Mouse (Mus musculus): ENCODE results near the gene Tmem30a.
A peak's percentile ranks its signal among the peaks of the same experiment; 100 is the strongest.

Gene Tmem30a

DNA sequence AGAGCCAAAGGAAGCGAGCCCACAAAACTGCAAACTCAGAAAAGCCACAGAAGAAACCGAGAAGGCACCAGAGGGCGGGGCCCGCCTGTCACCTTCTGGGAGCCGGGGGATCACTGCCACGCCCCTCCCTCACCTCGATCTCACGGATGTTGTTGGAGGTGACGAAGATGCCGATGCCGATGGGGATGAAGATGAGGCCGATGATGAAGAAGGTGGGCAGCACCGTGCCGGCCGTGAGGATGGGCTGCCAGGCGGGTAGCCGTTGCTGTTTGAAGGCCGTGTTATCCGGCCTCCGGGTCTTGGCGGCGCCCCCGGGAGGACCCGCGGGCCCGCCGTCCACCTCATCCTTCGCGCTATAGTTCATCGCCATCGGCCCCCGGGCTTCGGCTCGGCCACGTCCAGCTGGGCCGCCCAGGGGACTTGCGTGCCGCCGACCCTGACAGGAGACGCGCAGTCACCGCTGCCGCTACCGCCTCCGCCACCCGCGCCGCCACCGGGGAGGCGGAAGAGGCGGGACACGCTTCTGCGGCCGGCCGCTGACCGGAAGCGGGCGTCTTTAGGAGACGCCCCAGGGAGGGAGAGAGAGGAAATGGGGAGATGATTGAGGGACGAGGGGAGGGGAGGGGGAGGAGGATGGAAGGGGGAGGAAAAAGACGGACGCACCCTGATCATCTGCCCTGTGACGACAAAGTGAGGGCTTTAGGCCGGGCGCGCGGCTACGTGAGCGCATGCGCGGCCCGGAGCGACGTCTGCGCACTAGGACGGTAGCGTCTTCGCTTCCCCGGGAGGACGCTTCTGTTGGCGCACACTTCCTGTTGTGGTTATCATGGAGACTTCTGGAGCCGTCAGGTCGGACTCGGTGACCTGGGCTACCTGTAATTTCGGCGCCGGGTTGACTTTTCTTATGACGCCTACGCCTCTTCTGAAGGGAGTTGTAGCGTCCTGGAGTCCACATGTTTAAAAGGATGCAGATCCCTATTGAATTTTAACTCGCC, at the start of gene Tmem30a:
TSS of gene Tmem30a (minus strand) at position 667 of the 995 bp plus-strand sequence.
- peak; percentile 95 to 99 for DNase-seq

DNA sequence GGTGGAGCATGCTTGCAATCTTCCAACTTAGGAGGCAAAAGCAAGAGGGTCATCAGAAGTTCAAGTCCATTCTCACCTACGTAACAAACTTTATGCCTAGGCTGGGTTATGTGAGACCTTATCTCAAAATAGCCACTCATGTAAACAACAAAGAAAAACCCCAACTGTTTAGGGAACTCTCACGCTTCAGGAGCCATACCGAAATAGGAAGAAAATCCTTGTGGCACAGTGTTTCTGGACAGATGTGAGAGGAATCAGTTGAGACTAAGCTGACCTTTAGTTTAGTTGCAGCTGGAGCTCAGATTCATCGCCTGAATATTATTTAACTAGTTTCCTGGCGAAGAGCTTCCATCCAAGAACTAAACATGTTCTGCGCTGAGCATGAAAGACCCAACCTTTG, 49.3 kb upstream of the Tmem30a start:
- no peak for DNase-seq

DNA sequence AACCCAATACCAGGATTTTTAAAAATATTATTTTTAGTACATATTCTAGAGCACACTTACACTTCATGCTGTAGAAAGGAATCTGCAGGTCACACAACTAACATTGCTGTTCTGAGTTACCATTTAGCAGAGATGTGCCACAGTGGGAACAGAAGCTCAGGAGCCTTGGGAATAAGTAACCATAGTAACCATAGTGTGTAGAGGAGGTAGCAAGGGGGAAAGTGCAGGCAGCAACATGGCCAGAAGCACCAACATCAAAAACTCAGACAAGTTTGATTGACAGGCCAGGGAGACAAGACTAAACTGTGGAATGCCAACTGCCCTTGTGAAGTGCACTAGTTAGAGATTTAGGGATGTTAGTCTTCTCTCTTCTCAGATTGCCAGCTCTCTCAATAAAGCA, 48.7 kb upstream of the Tmem30a start:
- DNase-seq, result no peak

DNA sequence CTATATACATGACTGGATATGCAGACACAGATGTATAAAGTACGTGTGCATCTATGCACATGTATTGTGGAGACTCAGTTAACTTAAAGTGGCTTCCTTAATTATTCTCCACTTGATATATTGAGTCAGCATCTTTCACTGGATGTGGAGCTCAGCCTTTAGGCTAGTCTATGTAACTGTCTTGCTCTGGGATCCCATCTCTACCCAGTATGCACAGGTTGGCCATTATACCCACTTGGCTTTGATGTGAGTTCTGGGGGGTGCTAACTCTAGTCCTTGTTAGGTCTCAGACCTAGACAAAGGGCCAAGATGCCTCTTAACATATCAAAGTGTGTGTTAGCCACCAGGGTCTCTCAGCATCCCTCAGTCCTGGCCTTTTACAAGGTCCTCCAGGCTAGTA, 38.0 kb upstream of the Tmem30a start:
- DNase-seq, result no peak

DNA sequence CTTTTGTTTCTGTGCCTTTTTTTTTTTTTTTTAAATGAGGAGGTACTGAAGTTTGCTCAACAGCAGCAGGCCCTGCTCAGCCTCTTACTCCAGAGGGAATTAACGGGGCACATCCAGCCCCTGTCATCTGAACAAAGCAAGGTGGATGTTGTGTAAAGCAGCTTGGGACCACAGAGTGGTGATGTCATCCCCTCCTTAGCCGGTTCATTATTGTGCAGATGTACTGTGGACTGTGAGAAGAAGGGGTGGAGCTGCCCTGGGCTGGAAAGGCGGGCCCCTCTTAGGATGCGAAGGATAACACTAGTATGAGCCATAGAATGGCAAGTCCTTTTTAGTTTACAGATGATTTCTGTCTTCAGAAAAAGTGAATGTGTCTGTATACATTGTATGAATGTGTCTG, 37.6 kb upstream of the Tmem30a start:
- DNase-seq, result no peak

DNA sequence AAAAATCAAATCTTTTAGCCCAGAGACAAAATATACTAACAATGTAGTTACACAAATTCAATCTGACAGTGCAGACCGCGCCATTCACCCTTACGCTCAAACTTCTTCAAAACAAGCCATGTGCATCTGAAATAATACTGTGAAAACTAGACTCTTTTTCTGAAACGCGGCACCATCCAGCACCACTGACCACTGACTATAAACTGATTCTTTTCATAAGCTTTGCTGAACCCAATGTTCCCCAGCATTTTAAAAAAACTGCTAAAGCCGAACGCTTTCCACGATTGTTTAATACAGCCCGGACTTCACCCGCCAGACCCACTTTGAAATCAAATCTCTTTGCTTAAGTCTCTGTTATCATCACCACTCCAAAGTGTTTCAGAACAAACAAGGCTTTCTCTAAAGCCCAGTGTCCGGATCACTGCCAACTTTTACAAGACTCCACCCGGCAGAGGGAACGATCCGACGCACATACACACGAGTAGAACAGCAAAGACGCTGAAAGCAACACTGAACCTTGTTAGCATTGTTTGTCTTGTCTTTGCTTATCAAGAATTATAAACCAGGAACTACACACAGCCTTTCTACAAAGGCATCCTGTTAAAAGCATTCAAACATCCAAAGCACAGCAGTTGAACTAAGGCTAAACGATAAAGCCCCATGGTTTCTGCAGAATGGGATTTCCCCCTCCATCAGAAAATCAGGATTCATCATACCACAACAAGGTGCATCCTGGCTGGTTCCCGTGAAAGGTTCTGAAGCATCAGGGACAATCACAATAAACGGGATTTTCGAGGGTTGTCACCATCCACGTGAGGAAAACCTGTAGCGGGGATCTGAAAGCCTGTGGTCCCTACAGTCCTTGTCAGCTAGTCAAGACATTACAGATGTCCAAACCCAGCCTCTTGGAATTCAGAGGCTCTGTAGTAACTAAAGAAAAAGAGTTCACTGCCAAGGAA, 36.8 kb upstream of the Tmem30a start:
- DNase-seq, result peak; percentile 41 to 44

DNA sequence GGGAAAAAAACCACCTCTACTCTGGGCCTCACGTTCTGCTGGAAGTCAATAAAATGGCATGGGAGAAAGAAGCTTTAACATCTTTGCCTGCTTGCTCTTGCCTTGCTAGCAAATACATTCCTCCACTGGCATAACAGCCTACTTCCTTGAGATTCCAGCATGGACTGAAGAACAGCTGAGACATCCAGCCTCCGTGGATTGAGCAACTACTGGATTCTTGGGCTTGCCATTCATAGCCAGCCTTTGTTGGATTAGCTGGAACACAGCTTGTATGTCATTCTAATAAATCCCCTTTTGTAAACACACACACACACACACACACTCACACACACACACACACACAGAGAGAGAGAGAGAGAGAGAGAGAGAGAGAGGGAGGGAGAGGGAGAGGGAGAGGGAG, 33.8 kb upstream of the Tmem30a start:
- DNase-seq, result no peak

DNA sequence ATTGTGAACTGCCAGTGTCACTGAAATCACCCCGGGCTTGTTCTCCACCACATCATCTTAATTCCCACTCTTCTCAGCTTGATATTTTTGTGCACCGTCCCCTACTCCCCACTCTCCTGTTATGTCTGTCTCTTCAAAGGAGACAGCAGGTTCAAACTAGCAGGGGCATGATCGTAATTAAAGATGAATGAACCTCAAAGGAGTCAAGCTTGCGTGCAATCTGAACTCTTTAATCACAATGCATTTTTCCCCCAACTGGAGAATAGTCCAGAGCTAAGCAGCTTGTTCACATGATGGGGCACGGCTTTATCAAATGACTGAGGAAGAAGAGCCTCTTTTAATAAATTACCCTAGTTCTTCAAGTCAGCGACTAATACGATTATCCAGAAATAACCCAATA, 32.2 kb upstream of the Tmem30a start:
- DNase-seq, result no peak

DNA sequence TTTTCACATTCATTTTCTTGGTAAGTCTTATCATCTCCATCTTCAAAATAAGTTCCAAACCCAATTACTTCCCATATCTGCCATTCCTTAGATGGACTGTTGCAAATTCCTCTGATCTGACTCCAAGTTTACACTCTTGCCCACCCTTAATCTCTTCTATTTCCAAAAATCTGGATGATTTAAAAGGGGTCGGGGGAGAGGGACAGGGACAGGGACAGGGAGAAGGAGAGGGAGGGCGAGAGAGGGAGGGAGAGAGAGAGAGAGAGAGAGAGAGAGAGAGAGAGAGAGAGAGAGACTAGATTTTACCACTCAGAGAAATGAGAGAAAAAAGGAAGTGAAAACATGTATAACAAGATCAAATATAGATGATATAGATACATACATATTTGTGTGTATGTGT, 30.5 kb upstream of the Tmem30a start:
- DNase-seq, result no peak

DNA sequence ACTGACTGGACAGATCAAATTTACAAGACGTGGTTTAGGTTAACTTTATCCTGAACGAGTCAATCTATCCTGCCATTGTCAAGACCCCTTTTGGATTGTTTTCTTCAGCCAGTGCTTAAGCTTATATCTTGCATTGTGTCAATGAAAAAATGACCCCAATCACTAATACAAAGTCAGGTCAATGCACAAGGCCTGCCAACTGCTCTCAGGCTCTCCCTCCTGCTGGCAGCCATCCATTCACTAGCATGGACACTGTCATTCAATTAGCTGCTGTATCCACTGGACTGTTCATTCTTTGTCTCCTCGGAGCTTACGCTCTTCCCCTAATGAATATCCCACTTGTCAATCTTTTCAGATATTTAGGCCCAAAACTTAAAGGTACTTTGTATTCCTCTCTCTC, 30.1 kb upstream of the Tmem30a start:
- no peak for DNase-seq

DNA sequence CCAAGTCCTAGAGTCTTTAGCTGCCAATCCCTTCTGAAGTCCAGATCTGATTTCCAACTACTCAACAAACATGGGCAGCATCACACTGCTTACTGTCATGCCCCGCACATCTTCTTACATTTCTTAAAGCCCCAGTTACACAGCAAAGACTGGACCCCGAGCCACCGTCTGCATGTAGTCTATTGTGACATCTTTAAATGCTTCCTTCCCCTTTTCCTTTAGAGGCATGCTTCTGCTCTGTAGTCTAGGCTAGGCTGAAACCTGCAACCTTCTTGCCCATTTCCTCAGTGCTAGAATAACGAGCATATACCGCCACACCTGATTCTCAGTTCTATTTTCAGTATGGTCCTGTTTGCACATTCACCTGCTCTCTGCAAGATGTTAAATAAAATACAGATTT, 23.2 kb upstream of the Tmem30a start:
- DNase-seq, result no peak

DNA sequence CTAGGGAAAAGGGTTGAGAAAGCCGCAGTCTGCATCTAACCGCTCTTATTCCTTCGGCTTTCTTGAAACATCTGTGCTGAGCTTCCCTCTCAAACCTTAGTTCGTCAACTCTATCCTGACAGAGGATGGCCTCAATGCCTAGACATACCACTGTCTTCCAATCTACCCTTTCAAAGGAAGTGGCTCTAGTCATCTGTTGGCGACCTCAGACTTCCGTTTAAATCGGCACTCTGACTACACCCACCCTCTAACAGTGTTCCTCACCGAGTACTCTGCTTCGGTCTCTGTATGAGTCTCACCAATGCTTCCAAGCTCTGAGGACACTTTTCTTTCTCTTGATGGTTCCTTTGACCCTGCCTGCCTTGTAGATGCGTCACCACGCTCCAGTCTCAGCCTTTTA, 22.7 kb upstream of the Tmem30a start:
- DNase-seq, result no peak

DNA sequence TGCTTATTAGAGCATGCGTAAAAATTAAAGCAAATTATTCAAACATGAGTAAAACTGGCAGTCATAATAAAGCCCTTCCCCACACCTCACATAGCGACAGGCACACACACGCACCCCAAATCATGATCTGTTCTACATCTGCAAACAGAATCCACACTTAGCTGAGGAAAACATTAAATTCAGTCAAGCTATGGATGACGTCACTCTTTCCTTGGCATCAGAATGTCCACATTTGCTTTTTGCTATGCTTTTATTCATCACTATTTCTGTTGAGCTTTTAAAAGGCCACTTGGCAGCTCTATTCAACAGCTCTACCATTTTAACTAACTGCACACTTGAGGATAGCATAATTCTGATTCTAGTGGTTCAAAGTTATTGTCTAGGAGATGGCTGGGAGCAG, 21.3 kb upstream of the Tmem30a start:
- no peak for DNase-seq

DNA sequence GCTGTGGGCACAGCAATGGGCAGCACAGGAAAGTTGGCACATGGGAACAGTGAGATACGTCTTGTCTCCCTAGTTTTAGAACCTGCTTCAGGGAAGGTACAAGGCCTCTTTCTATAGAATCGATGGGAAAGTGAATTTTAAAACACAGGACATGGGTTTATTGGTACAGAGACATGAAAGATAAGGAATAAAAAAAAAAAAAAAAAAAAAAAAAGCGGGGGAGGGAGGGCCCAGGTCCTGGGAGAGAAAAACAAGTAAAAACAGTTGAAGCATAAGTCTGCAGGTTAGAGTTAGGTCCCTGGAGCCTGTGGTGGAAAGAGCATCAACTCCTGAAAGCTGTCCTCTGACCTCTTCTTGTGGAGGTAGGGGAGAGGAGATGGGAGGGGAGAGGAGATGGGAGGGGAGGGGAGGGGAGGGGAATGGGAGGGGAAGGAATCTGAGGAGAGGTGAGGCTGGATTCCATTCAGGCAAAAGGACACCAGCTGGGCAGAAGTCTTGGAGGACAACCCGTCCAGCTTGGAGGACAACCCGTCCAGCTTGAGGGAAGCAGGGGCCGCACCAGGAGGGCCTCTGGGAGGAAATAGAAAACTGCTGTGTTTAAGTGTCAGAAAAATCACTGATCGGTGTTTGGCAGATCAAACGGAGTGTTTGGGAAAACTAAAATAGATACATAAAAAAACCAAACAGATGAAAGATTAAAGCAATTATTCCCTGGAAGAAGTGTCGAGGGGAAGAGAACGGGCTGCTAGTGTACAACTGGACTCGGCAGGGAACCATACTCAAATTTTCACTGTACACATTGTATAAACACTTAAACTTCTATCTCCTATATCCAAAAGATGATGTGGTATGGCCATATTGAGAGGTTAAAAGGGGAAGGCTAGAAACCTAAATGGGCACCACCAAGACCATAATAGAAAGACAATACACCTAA, 17.9 kb upstream of the Tmem30a start:
- DNase-seq, result no peak

DNA sequence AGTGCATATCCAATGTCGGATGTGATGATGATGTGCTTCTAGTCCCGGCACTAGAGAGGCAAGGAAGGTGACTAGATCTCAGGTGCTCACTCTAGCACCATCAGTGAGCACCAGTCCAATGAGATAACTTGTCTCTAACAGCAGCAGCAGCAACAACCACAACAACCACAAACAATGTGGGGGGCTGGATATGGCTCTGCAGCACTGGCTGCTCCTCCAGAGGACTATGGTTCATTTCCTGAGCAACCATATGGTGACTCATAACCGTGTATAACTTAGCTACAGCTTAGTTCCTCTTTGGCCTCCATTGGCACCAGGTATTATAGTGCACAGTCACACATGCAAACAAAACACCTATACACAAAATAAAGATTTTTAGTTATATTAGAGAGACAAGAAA, 17.2 kb upstream of the Tmem30a start:
- DNase-seq, result no peak

DNA sequence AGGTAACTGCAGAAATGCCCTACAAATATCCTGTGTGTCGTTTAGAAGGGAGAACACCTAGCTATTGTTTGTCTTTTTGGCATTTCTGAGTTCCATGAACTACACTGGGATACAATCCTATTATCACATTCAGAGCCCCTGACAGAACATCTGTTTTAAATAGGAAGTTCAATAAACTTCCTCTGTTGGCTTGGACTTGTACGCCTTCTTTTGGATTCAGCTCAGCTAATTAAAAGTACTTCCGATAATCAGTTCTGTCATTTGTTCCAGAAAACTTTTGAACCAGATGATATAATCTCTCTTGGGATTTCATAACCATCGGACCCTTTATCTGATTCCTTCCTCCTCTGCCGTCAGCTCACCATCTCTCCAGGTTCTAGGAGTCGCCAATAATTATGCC, 16.1 kb upstream of the Tmem30a start:
- no peak for DNase-seq

DNA sequence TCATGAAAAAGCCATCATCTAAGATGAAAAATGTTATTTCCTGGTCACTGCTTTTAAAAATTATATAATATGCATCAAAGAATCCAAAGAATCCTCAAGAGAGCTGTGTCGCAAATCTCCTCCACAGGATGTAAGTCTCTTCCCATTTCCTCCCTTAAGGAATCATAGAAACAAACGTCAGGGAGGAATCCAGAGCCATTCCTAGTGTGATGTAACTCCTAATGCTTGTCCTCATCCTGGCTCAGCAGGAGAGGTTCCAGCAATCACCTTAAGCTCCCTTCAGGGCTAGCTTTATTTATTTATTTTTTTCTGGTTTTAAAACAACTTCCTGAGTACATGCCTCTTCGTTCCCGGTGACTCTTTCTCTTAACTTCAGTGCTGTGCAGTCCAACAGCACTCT, 13.9 kb upstream of the Tmem30a start:
- no peak for DNase-seq

DNA sequence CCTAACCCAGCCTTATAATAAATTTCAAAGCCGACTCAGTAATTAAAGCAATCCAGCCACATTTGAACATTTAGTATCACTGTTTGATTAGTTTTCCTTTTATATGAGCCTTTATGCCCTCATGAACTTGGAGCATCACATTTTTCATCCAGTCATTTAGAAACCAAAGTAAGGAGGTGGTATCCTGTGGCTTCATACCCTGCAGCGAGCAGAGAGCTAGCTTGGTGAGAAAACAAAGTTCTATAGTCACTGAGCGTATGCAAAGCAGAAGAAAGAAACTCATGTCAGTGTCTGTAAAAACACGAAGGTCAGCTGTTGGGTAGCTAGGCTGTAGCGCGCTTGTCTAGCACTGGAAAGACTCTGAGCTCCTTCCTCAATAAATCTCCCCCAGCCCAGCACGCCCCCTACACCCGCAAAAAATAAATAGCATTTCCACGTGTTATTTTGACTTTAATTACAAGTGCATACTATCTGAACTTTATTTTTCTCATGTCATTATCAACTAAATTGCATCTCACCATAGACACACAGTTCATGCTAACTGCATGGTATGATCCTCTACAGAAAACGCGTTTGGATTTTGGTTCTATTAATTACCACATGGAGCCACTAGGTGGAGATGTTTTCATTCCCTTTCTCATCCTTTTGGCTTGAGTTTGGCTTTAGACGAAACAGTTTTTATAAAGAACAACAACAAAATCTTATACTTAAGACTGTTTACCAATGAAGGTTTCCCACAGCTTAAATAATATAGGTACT, 13.2 kb upstream of the Tmem30a start:
- DNase-seq, result no peak

DNA sequence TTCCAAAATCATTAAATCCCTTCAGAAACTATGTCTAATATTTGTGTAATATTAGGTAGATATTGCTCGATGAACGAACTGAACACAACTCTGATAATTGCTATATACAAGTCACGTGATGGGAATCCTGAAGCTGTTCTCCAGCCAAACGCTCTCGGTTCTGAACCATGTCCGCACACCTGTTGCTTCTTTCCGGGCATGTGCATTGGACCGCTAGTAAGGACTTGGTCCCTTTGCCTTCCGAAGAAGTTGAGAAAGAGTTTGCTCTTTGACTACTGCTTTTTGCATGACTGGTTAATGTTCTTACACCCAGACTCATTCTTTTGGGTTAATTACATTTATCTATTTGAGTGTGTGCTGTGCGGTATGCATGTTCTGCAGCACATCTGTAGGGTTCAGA, 12.1 kb upstream of the Tmem30a start:
- no peak for DNase-seq

DNA sequence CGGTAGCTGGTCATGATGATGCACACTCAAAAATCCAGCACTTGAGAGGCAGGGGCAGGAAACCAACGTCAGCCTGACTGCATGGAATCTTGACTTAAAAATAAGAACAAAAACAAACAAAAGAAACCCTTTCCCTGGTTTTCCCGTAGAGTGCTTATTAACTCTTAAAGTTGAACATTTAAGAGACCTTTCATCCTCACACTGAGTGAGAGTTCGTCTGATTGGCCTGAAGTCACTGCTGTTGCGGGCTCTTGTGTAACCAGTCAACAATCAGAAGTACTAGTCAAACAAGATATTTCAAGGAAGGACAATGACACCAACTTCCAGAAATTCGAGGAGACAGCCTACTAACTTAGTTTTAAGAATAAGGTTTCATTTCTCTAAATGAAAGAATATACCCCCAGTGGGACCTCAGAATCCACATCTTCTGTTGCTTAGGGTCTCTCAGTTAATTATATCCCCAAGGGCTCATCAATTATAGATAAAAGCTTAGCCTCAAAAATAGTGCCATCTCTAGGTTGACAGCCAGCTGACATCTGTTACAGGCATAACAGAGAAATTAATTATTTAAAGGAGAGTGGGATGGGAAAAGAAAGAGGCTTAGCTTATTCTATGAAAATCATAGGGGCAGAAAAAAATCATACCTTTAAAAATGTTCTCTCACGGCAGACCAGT, 3.3 kb upstream of the Tmem30a start:
- no peak for DNase-seq

DNA sequence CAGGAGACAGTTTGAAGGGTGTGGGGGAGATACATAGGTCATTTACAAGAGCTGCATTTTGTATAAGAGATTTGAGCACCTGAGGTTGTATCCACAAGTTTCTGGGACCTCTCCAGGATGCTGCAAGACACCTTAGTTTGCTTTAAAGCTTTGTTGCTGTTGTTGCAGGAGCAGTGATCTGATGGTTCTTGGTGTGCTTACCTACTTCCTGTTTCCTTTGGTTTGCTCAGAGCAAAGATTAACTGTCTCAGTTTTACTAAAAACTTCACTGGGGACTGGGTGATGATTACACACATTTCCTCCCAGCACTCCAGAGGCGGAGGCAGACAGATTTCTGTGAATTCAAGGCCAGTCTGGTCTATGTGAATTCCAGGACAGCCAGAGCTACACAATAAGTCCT, 1.8 kb upstream of the Tmem30a start:
- DNase-seq, result no peak
